Mouse (Mus musculus): ENCODE results near the gene Strip2. TPM values are rescaled to one million over a fixed set of nuclear protein-coding genes. Genes with fewer than 3 reads are reported as not detected.

Strip2 gene
- polyA plus RNA-seq, 1 experiment from 2014 or later, result 5.1 TPM

DNA sequence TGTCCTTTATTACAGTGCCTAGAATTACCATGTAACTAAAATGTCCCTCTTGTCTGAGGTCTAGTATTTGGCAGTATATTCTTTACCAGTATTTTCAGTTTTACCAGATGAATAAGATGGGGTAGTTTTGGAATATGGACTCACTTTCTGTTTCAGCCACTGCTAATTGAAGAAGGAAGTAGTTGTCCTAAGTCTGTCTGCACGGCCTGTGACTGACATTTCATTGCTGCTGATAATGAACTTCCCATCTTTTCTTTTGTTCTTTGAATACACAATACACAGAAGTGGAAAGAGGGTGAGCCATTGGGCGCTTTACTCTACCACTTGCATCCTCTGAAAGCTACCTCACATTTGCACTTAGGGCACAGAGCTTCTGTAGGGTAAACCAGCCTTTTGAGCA, 14.6 kb upstream of the Strip2 start:
- Histone ChIP-seq H3K27me3 (no peaks in the 10 kb centered on the region), H3K36me3 (peaks cover 22% of the 10 kb centered on the region), H3K27ac (replicated peaks) (no peak overlapping the region), H3K9ac (no peak overlapping the region), H3K4me2 (no peak overlapping the region), H3K4me1 (replicated peaks) (no peaks in the 10 kb centered on the region), H3K4me3 (no peak overlapping the region), H3K9me3 (no peaks in the 10 kb centered on the region)
- 71% methylated on average over 2 of the region's 2 CpGs for WGBS
- ATAC-seq (ENCODE audit: low FRiP score, low read depth), result no peak

GRCm38 (mm10) chr6:29903343-29903914, 13.4 kb upstream of the Strip2 start:
- Histone ChIP-seq H3K36me3 (peaks cover 21% of the 10 kb centered on the region; the same call in 1 of the 2 replicates), H3K27me3 (no peaks in the 10 kb centered on the region), H3K27ac (replicated peaks) (no peak overlapping the region), H3K4me3 (no peak overlapping the region), H3K4me2 (no peak overlapping the region), H3K9me3 (no peaks in the 10 kb centered on the region), H3K4me1 (replicated peaks) (no peaks in the 10 kb centered on the region), H3K9ac (no peak overlapping the region)
- WGBS, result 94% methylated on average over 3 of the region's 3 CpGs
- ATAC-seq (ENCODE audit: low FRiP score, low read depth), result no peak

DNA sequence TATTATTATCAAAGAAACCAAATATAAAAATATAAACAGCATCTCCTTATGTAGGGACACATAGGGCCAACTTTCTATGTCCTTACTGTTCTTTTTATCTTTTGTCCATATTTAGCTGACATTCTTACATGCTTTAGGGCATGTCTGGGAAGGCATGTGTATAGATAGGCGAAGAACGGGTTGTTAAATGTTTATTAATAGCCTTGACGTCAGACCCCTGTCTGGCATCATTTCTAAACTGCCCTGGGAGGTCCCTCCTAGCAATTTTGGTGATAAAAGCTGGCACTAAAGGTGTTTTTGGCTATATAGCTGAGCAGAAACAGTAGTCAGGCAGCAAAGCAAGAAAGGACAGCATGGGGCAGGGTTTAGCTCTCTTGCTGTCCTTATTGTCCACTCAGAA, 12.5 kb upstream of the Strip2 start:
- 68% methylated on average over 3 of the region's 3 CpGs for WGBS

DNA sequence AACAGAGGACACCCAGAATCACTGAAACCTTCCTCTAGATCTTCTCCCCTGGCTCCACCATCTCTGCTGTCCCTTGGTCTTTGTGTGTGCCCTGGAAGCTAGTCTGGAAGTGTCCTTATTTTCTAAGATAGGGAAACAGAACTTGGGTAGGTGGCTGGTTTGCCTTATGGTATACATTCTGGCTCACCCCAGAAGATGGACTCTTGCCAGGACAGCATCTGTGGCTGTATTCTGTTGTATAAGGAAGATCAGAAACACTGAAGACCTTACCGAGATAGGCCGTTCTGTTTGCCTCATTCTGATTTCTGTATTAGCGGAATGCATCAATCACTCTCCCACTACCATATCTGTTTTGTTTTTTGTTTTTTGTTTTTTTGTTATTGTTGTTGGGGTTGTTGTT, 6.2 kb upstream of the Strip2 start:
- H3K27me3 ChIP-seq, result 0 out of 2 replicates have a peak, but pooled peaks cover 7% of the 10 kb centered on the region
- H3K4me1 ChIP-seq (replicated peaks), result no peaks in the 10 kb centered on the region
- H3K4me3 ChIP-seq, result no peak overlapping the region
- ATAC-seq (ENCODE audit: low FRiP score, low read depth), result no peak
- 81% methylated on average over 3 of the region's 3 CpGs for WGBS
- H3K9ac ChIP-seq, result no peak overlapping the region
- no peak overlapping the region for H3K4me2 ChIP-seq
- no peak overlapping the region for H3K27ac ChIP-seq (replicated peaks)
- H3K36me3 ChIP-seq, result peaks cover 10% of the 10 kb centered on the region
- H3K9me3 ChIP-seq, result no peaks in the 10 kb centered on the region

More for the DNA sequence above, 12.5 kb upstream of the Strip2 start:
- ATAC-seq (ENCODE audit: low FRiP score, low read depth), result no peak
- Histone ChIP-seq H3K4me3 (no peak overlapping the region), H3K27me3 (no peaks in the 10 kb centered on the region), H3K9ac (no peak overlapping the region), H3K4me1 (replicated peaks) (no peaks in the 10 kb centered on the region), H3K36me3 (peaks cover 25% of the 10 kb centered on the region), H3K4me2 (no peak overlapping the region), H3K27ac (replicated peaks) (no peak overlapping the region), H3K9me3 (no peaks in the 10 kb centered on the region)

DNA sequence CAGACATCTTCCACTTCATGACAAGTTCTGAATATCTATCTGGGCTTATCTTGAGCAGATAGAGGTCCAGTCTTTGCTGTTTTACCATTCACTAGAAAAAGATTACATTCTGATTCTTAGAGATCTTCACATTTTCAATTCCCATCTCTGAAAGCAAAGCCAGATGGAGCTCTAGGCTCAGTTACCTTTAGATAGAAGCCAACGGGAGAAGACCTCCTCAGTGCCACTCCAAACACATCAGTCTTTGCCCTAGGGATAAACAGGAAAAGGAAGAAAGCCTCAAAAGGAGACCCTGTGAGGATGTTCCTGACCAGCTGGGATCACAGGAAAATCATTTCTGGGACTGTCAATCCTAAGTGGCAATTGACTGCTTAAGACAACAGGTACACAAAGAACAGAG, 3.1 kb upstream of the Strip2 start:
- Histone ChIP-seq H3K27me3 (peaks cover 13% of the 10 kb centered on the region; the same call in 1 of the 2 replicates), H3K4me2 (no peak overlapping the region), H3K9ac (no peak overlapping the region), H3K9me3 (no peaks in the 10 kb centered on the region), H3K4me3 (no peak overlapping the region), H3K36me3 (peaks cover 6% of the 10 kb centered on the region; the same call in 1 of the 2 replicates), H3K4me1 (replicated peaks) (peaks cover 11% of the 10 kb centered on the region), H3K27ac (replicated peaks) (no peak overlapping the region)
- no peak for ATAC-seq (ENCODE audit: low FRiP score, low read depth)
- 57% methylated on average over 1 of the region's 1 CpGs for WGBS

DNA sequence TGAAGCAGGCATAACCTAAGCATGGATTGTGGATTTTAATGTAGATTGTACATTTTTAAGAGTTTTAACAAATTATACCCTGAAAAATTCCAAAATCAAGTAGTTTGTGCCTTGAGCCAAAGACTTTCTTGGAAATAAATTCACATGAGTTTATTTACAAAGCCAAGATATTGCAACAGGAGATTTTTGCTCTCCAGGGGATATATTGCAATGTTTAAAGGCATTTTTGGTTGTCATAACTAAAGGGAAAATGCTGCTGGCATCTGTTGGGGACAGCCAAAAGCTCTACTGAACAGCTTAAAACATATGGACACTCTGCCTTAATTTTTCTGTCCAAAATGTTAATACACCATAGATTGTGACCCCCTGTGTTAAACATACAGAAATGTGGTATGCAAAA, 2.7 kb upstream of the Strip2 start:
- ATAC-seq (ENCODE audit: low FRiP score, low read depth), result no peak
- Histone ChIP-seq H3K27ac (replicated peaks) (no peak overlapping the region), H3K36me3 (peaks cover 4% of the 10 kb centered on the region; the same call in 1 of the 2 replicates), H3K4me2 (no peak overlapping the region), H3K9me3 (no peaks in the 10 kb centered on the region), H3K9ac (no peak overlapping the region), H3K4me3 (no peak overlapping the region), H3K4me1 (replicated peaks) (peaks cover 11% of the 10 kb centered on the region), H3K27me3 (peaks cover 13% of the 10 kb centered on the region; the same call in 1 of the 2 replicates)

DNA sequence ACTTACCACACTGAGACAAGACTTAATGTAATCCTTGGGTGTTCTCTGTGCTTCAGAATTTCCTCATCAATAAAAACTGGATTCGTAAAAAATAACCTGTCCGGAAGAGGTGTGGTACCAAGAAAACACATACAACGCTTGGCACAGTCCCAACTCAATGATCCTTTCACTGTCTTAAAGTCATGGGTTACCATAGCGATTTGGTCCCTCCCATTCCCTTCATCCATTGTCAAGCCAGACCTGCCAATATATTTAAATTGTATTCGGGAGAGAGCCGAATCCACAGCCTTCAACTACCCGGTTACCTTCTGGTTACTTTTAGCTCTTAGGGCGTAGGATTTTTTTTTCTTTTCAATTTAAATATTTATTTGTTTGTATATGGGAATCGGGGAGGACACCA, 976 bp upstream of the Strip2 start:
- 32% methylated on average over 9 of the region's 9 CpGs for WGBS
- no peak overlapping the region for H3K27ac ChIP-seq (replicated peaks)
- H3K4me3 ChIP-seq, result no peak overlapping the region
- no peaks in the 10 kb centered on the region for H3K9me3 ChIP-seq
- peaks cover 16% of the 10 kb centered on the region for H3K27me3 ChIP-seq
- no peak overlapping the region for H3K9ac ChIP-seq
- no peak for ATAC-seq (ENCODE audit: low FRiP score, low read depth)
- peak overlapping the region; percentile 89; the same call in 1 of the 2 replicates for H3K4me2 ChIP-seq
- peaks cover 11% of the 10 kb centered on the region for H3K4me1 ChIP-seq (replicated peaks)
- no peaks in the 10 kb centered on the region for H3K36me3 ChIP-seq

DNA sequence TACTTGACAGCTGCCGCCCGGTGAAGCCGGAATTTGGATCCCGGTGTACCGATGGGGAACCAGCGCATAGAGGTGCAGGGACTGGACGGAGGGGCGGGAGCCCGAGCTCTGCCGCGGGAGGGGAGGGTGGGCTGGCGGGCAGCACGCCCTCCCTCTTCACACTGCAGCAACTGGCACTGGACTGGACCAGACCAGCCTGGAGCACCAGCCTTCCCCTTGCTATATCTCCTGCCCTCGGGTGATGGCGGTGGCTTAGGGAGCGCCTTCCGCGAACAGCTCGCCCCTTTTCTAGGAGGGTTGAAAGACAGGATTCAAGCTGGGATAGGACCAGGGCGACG, 540 bp downstream of the Strip2 start:
- peaks cover 11% of the 10 kb centered on the region for H3K4me1 ChIP-seq (replicated peaks)
- H3K27me3 ChIP-seq, result peaks cover 16% of the 10 kb centered on the region
- H3K4me2 ChIP-seq, result peak overlapping the region; percentile 89
- peak overlapping the region; percentile 70 for H3K9ac ChIP-seq
- H3K9me3 ChIP-seq, result no peaks in the 10 kb centered on the region
- H3K36me3 ChIP-seq, result no peaks in the 10 kb centered on the region
- peak overlapping the region; percentile 97 for H3K4me3 ChIP-seq
- peak; percentile 71 for ATAC-seq (ENCODE audit: low FRiP score, low read depth)
- H3K27ac ChIP-seq (replicated peaks), result peak overlapping the region; percentile 73
- WGBS, result 0% methylated on average over 21 of the region's 21 CpGs

GRCm38 (mm10) chr6:29917947-29918346, 1.1 kb downstream of the Strip2 start:
- Histone ChIP-seq H3K4me1 (replicated peaks) (peaks cover 11% of the 10 kb centered on the region), H3K27ac (replicated peaks) (no peak overlapping the region), H3K4me3 (peak overlapping the region; percentile 97), H3K9me3 (no peaks in the 10 kb centered on the region), H3K27me3 (peaks cover 16% of the 10 kb centered on the region), H3K4me2 (peak overlapping the region; percentile 89), H3K36me3 (no peaks in the 10 kb centered on the region), H3K9ac (0 out of 2 replicates have a peak overlapping the region, but pooled peaks have one; percentile 70)
- no peak for ATAC-seq (ENCODE audit: low FRiP score, low read depth)
- WGBS, result 38% methylated on average over 4 of the region's 4 CpGs

GRCm38 (mm10) chr6:29923501-29923900, 6.7 kb downstream of the Strip2 start:
- WGBS, result 80% methylated on average over 4 of the region's 4 CpGs
- no peak overlapping the region for H3K9ac ChIP-seq
- no peak for ATAC-seq (ENCODE audit: low FRiP score, low read depth)
- H3K27ac ChIP-seq (replicated peaks), result no peak overlapping the region
- H3K4me2 ChIP-seq, result no peak overlapping the region
- H3K4me3 ChIP-seq, result no peak overlapping the region
- no peaks in the 10 kb centered on the region for H3K9me3 ChIP-seq
- no peaks in the 10 kb centered on the region; the same call in 1 of the 2 replicates for H3K36me3 ChIP-seq
- no peaks in the 10 kb centered on the region for H3K4me1 ChIP-seq (replicated peaks)
- peaks cover 5% of the 10 kb centered on the region for H3K27me3 ChIP-seq

DNA sequence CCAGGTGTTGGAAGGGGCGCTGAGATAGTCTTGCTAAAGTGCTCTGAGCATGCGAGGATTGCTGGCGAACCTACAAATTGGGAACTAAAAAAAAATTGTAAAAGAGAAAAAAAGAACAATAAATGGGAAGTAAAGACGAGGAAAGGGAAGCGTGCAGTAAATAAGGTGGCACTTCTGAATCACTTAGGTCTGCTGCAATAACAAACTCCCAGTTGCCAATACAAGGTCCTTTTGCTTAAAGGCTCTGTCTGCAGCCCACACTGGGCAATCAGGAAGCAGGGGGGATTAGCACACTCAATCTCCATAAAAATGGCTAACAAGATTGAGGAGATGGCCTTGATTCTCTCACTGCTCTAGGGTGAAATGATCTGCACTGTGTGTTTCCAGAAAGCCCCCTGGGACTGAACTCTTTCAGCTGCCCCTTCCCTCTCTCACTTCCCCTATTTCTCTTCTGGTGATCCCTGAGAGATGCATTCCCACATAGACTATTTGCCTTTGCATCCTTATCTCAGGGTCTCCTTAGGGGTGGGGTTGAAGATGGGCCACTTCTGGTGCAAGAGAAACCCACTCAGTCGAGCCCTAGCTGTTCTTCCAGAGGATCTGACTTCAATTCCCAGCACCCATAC, 8.9 kb downstream of the Strip2 start:
- Histone ChIP-seq H3K4me2 (no peak overlapping the region), H3K27me3 (no peaks in the 10 kb centered on the region), H3K36me3 (no peaks in the 10 kb centered on the region; the same call in 1 of the 2 replicates), H3K27ac (replicated peaks) (no peak overlapping the region), H3K4me3 (no peak overlapping the region), H3K9ac (no peak overlapping the region), H3K9me3 (no peaks in the 10 kb centered on the region), H3K4me1 (replicated peaks) (no peaks in the 10 kb centered on the region)
- WGBS, result 75% methylated on average over 6 of the region's 6 CpGs
- ATAC-seq (ENCODE audit: low FRiP score, low read depth), result no peak

- no peak for ATAC-seq (ENCODE audit: low FRiP score, low read depth)
- H3K9me3 ChIP-seq, result no peaks in the 10 kb centered on the region
- H3K4me2 ChIP-seq, result no peak overlapping the region
- H3K27ac ChIP-seq (replicated peaks), result no peak overlapping the region
- H3K27me3 ChIP-seq, result no peaks in the 10 kb centered on the region
- no peak overlapping the region for H3K4me3 ChIP-seq
- H3K36me3 ChIP-seq, result no peaks in the 10 kb centered on the region; the same call in 1 of the 2 replicates
- H3K4me1 ChIP-seq (replicated peaks), result no peaks in the 10 kb centered on the region
- no peak overlapping the region for H3K9ac ChIP-seq
Measured at GRCm38 (mm10) chr6:29930087-29930486, 13.3 kb downstream of the Strip2 start.

DNA sequence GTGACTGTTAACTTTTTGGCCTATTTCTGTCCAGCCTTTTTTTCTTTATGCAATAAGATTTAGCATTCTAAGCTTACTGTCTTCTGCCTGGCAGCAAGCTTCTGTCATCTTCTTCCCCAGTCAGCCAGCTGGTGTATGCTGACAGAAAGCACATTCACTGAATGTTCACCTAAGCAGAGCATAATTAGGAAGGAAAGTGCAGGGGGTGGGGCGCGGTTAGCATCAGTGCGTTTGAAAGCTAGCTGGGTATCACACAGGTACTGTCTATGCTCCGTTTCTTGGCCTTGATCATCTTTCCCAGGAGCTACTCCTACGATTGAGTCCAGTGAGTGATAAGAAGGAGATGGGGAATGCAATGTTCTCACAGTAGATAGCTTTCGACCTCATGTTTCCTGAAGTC, 13.9 kb downstream of the Strip2 start:
- Histone ChIP-seq H3K27me3 (no peaks in the 10 kb centered on the region), H3K4me1 (replicated peaks) (no peaks in the 10 kb centered on the region), H3K9ac (no peak overlapping the region), H3K4me2 (no peak overlapping the region), H3K9me3 (no peaks in the 10 kb centered on the region), H3K27ac (replicated peaks) (no peak overlapping the region), H3K4me3 (no peak overlapping the region), H3K36me3 (no peaks in the 10 kb centered on the region)
- ATAC-seq (ENCODE audit: low FRiP score, low read depth), result no peak
- 87% methylated on average over 6 of the region's 6 CpGs for WGBS

Data from hindbrain, embryonic 15.5 days (tissue).